Mouse (Mus musculus): ENCODE results near the gene Ttc28. TPM values are rescaled to one million over a fixed set of nuclear protein-coding genes. Genes with fewer than 3 reads are reported as not detected.

Ttc28 gene
- total RNA-seq, 1 experiment, result 5.8 TPM

DNA sequence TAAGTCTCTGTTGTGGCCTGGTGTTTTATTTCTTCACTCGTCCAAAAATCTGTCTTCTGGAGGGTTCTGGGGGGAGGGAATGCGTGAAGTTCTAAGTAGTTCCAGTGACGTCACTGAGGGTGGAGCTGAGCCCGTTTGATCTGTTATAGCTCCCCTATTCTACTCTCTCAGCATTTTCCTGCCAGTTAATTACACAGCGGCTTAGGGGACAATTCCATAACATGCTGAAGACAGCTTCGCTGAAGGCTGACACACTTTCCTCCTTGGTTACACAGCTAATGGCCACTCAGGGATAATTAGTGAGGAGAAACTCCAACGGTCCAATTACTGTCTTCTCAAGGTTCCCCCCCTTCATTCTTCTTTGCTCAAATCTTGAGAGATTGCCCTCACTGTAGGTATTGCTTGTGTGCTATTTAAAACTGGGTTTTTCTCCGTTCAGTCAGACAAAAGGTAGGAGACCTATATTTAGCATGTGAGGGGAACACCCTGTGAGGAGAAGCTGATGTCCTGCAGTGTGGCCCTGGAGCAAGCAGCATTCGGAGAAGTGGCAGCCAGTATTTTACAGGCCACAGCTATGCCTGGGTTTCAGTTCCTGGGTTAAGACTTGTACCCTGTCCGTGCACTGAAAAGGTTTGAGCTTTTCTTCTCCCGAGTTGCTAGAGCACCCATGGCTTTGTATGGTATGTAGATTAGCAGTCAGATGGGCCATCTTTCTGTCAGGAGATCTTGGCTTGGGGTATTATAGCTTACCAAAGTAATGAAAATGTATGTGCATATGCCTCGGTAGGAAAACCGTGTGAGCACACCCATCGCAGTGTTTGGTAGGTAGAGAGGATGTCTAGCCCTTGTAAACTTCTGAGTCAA lies 126.9 kb downstream of the Ttc28 start:
- Histone ChIP-seq H3K4me3 (ENCODE audit: insufficient read depth in 1 of 2, low read depth in 1 of 2, low read length in 2 of 2, poor library complexity in 1 of 2, severe bottlenecking in 1 of 2) (no peak overlapping the region), H3K9me3 (ENCODE audit: control insufficient read depth, insufficient read depth, low read depth, low read length) (no peaks in the 10 kb centered on the region), H3K9ac (ENCODE audit: insufficient read depth, low read depth, low read length, poor library complexity, severe bottlenecking) (no peak overlapping the region), H3K4me1 (ENCODE audit: control insufficient read depth in 2 of 2, insufficient read depth in 2 of 2, low read length in 2 of 2, poor library complexity in 1 of 2) (no peaks in the 10 kb centered on the region), H3K27ac (ENCODE audit: insufficient read depth, low read depth, low read length, poor library complexity, severe bottlenecking) (no peak overlapping the region), H3K36me3 (ENCODE audit: control insufficient read depth, insufficient read depth, low read length, poor library complexity, severe bottlenecking) (no peaks in the 10 kb centered on the region)
- no peak for DNase-seq (ENCODE audit: low read depth, low spot score)
- in situ Hi-C loops (cut with MboI; ENCODE audit: low sequenced_read_pairs in 2 of 2, unreplicated experiment in 2 of 2), result no loop called here
- TF ChIP-seq CHD2 (IDR thresholded peaks at IDR 0.05; ENCODE audit: low read depth, low read length) (no peak), HCFC1 (IDR thresholded peaks at IDR 0.05; ENCODE audit: borderline replicate concordance, insufficient read depth, low read length) (no peak), MAFK (IDR thresholded peaks at IDR 0.05; ENCODE audit: insufficient read depth, low read depth, low read length) (no peak), ZC3H11A (IDR thresholded peaks at IDR 0.05; ENCODE audit: borderline replicate concordance, low read depth, low read length) (no peak), ZNF384 (IDR thresholded peaks at IDR 0.05; ENCODE audit: low read depth, low read length) (no peak)

- TF ChIP-seq ZNF384 (IDR thresholded peaks at IDR 0.05; ENCODE audit: low read depth, low read length), result no peak
- TF ChIP-seq MAFK (IDR thresholded peaks at IDR 0.05; ENCODE audit: insufficient read depth, low read depth, low read length), result no peak
- TF ChIP-seq CHD2 (IDR thresholded peaks at IDR 0.05; ENCODE audit: low read depth, low read length), result no peak
- no peak for TF ChIP-seq HCFC1 (IDR thresholded peaks at IDR 0.05; ENCODE audit: borderline replicate concordance, insufficient read depth, low read length)
- no peak for TF ChIP-seq ZC3H11A (IDR thresholded peaks at IDR 0.05; ENCODE audit: borderline replicate concordance, low read depth, low read length)
- no peak for DNase-seq (ENCODE audit: low read depth, low spot score)
- in situ Hi-C loops (cut with MboI; ENCODE audit: low sequenced_read_pairs in 2 of 2, unreplicated experiment in 2 of 2), result no loop called here
- Histone ChIP-seq H3K4me3 (ENCODE audit: insufficient read depth in 1 of 2, low read depth in 1 of 2, low read length in 2 of 2, poor library complexity in 1 of 2, severe bottlenecking in 1 of 2) (no peak overlapping the region), H3K9me3 (ENCODE audit: control insufficient read depth, insufficient read depth, low read depth, low read length) (no peaks in the 10 kb centered on the region), H3K4me1 (ENCODE audit: control insufficient read depth in 2 of 2, insufficient read depth in 2 of 2, low read length in 2 of 2, poor library complexity in 1 of 2) (no peaks in the 10 kb centered on the region), H3K9ac (ENCODE audit: insufficient read depth, low read depth, low read length, poor library complexity, severe bottlenecking) (no peak overlapping the region), H3K36me3 (ENCODE audit: control insufficient read depth, insufficient read depth, low read length, poor library complexity, severe bottlenecking) (no peaks in the 10 kb centered on the region), H3K27ac (ENCODE audit: insufficient read depth, low read depth, low read length, poor library complexity, severe bottlenecking) (no peak overlapping the region)
Observed at GRCm38 (mm10) chr5:111007136-111007500, 127.5 kb downstream of the Ttc28 start.

- no peak overlapping the region for H3K27ac ChIP-seq (ENCODE audit: insufficient read depth, low read depth, low read length, poor library complexity, severe bottlenecking)
- TF ChIP-seq HCFC1 (IDR thresholded peaks at IDR 0.05; ENCODE audit: borderline replicate concordance, insufficient read depth, low read length), result no peak
- TF ChIP-seq CHD2 (IDR thresholded peaks at IDR 0.05; ENCODE audit: low read depth, low read length), result no peak
- no peak for TF ChIP-seq MAFK (IDR thresholded peaks at IDR 0.05; ENCODE audit: insufficient read depth, low read depth, low read length)
- TF ChIP-seq ZNF384 (IDR thresholded peaks at IDR 0.05; ENCODE audit: low read depth, low read length), result no peak
- no peak for TF ChIP-seq ZC3H11A (IDR thresholded peaks at IDR 0.05; ENCODE audit: borderline replicate concordance, low read depth, low read length)
- DNase-seq (ENCODE audit: low read depth, low spot score), result no peak
- H3K4me3 ChIP-seq (ENCODE audit: insufficient read depth in 1 of 2, low read depth in 1 of 2, low read length in 2 of 2, poor library complexity in 1 of 2, severe bottlenecking in 1 of 2), result no peak overlapping the region
- H3K9ac ChIP-seq (ENCODE audit: insufficient read depth, low read depth, low read length, poor library complexity, severe bottlenecking), result no peak overlapping the region
- H3K4me1 ChIP-seq (ENCODE audit: control insufficient read depth in 2 of 2, insufficient read depth in 2 of 2, low read length in 2 of 2, poor library complexity in 1 of 2), result no peaks in the 10 kb centered on the region
- H3K9me3 ChIP-seq (ENCODE audit: control insufficient read depth, insufficient read depth, low read depth, low read length), result no peaks in the 10 kb centered on the region
- no peaks in the 10 kb centered on the region for H3K36me3 ChIP-seq (ENCODE audit: control insufficient read depth, insufficient read depth, low read length, poor library complexity, severe bottlenecking)
- in situ Hi-C loops (cut with MboI; ENCODE audit: low sequenced_read_pairs in 2 of 2, unreplicated experiment in 2 of 2), result no loop called here
Observed at GRCm38 (mm10) chr5:111007900-111008299, 128.3 kb downstream of the Ttc28 start.

- H3K9ac ChIP-seq (ENCODE audit: insufficient read depth, low read depth, low read length, poor library complexity, severe bottlenecking), result no peak overlapping the region
- H3K4me1 ChIP-seq (ENCODE audit: control insufficient read depth in 2 of 2, insufficient read depth in 2 of 2, low read length in 2 of 2, poor library complexity in 1 of 2), result no peaks in the 10 kb centered on the region
- H3K4me3 ChIP-seq (ENCODE audit: insufficient read depth in 1 of 2, low read depth in 1 of 2, low read length in 2 of 2, poor library complexity in 1 of 2, severe bottlenecking in 1 of 2), result no peak overlapping the region
- no peak for DNase-seq (ENCODE audit: low read depth, low spot score)
- no peaks in the 10 kb centered on the region for H3K36me3 ChIP-seq (ENCODE audit: control insufficient read depth, insufficient read depth, low read length, poor library complexity, severe bottlenecking)
- no peak overlapping the region for H3K27ac ChIP-seq (ENCODE audit: insufficient read depth, low read depth, low read length, poor library complexity, severe bottlenecking)
- H3K9me3 ChIP-seq (ENCODE audit: control insufficient read depth, insufficient read depth, low read depth, low read length), result no peaks in the 10 kb centered on the region
- no peak for TF ChIP-seq CHD2 (IDR thresholded peaks at IDR 0.05; ENCODE audit: low read depth, low read length)
- in situ Hi-C loops (cut with MboI; ENCODE audit: low sequenced_read_pairs in 2 of 2, unreplicated experiment in 2 of 2), result no loop called here
Observed at GRCm38 (mm10) chr5:111008431-111008830, 128.8 kb downstream of the Ttc28 start.

DNA sequence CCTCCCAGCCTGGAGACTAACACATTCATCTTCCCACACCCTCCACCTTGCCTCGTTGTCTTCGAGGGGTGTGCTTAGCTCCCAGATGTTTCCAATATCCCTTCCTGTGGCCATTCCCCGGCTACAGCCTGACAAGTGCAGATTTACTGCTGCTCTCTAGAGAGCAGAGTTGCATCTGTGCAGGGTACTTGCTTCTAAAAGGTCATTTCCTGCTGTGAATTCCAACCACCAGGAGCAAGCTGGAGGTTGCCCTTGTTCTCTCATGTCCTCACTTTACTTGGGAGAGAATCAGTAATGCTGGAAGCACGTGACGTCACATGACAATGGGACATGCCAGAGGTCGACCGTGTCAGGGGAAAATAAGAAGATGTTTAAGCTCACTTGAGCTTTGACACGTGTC lies 131.7 kb downstream of the Ttc28 start:
- H3K36me3 ChIP-seq (ENCODE audit: control insufficient read depth, insufficient read depth, low read length, poor library complexity, severe bottlenecking), result no peaks in the 10 kb centered on the region
- H3K9me3 ChIP-seq (ENCODE audit: control insufficient read depth, insufficient read depth, low read depth, low read length), result no peaks in the 10 kb centered on the region
- H3K4me1 ChIP-seq (ENCODE audit: control insufficient read depth in 2 of 2, insufficient read depth in 2 of 2, low read length in 2 of 2, poor library complexity in 1 of 2), result no peaks in the 10 kb centered on the region
- H3K4me3 ChIP-seq (ENCODE audit: insufficient read depth in 1 of 2, low read depth in 1 of 2, low read length in 2 of 2, poor library complexity in 1 of 2, severe bottlenecking in 1 of 2), result no peak overlapping the region
- H3K27ac ChIP-seq (ENCODE audit: insufficient read depth, low read depth, low read length, poor library complexity, severe bottlenecking), result no peak overlapping the region
- in situ Hi-C loops (cut with MboI; ENCODE audit: low sequenced_read_pairs in 2 of 2, unreplicated experiment in 2 of 2), result no loop called here
- no peak overlapping the region for H3K9ac ChIP-seq (ENCODE audit: insufficient read depth, low read depth, low read length, poor library complexity, severe bottlenecking)
- TF ChIP-seq ZNF384 (IDR thresholded peaks at IDR 0.05; ENCODE audit: low read depth, low read length), result no peak
- TF ChIP-seq MAFK (IDR thresholded peaks at IDR 0.05; ENCODE audit: insufficient read depth, low read depth, low read length), result no peak
- no peak for TF ChIP-seq CHD2 (IDR thresholded peaks at IDR 0.05; ENCODE audit: low read depth, low read length)
- TF ChIP-seq HCFC1 (IDR thresholded peaks at IDR 0.05; ENCODE audit: borderline replicate concordance, insufficient read depth, low read length), result no peak
- TF ChIP-seq ZC3H11A (IDR thresholded peaks at IDR 0.05; ENCODE audit: borderline replicate concordance, low read depth, low read length), result no peak
- DNase-seq (ENCODE audit: low read depth, low spot score), result no peak
